Mouse (Mus musculus) fibroblast of lung, adult 2 months (primary cell): ENCODE data around the gene Scd2.
A peak's percentile ranks its signal among the peaks of the same experiment; 100 is the strongest.
"Not testable (repeated sequence)": the region's sequence is repeated elsewhere in the genome, so short reads cannot be mapped to it uniquely, and the experiment has no call there.

Experiments
- DNase-seq: peaks from one replicate; pipeline ENCODE4 v3.0.0-alpha.2; 2011; ENCODE audit warnings: low read depth

Scd2 gene

GRCm38 (mm10) chr19:44273711-44274110 is 19.8 kb upstream of the Scd2 start:
- no peak for DNase-seq

GRCm38 (mm10) chr19:44274452-44274851 is 19.0 kb upstream of the Scd2 start:
- DNase-seq = no peak

GRCm38 (mm10) chr19:44275418-44275817 is 18.1 kb upstream of the Scd2 start:
- DNase-seq = no peak

- DNase-seq = no peak
Measured at GRCm38 (mm10) chr19:44276861-44277260, 16.6 kb upstream of the Scd2 start.

- no peak for DNase-seq
Measured at GRCm38 (mm10) chr19:44277931-44278330, 15.5 kb upstream of the Scd2 start.

- DNase-seq = peak; percentile 70
Measured at GRCm38 (mm10) chr19:44280755-44281154, 12.7 kb upstream of the Scd2 start.

GRCm38 (mm10) chr19:44281825-44282447 is 11.5 kb upstream of the Scd2 start:
- DNase-seq = not testable (repeated sequence)

- DNase-seq = no peak
Measured at GRCm38 (mm10) chr19:44282534-44283156, 10.8 kb upstream of the Scd2 start.

GRCm38 (mm10) chr19:44283157-44284024 is 10.1 kb upstream of the Scd2 start:
- DNase-seq = no peak

- DNase-seq = peak; percentile 80
Measured at GRCm38 (mm10) chr19:44284025-44284695, 9.3 kb upstream of the Scd2 start.

GRCm38 (mm10) chr19:44284723-44285122 is 8.8 kb upstream of the Scd2 start:
- DNase-seq = no peak

GRCm38 (mm10) chr19:44285554-44285953 is 7.9 kb upstream of the Scd2 start:
- DNase-seq = no peak

GRCm38 (mm10) chr19:44286109-44286508 is 7.4 kb upstream of the Scd2 start:
- DNase-seq = no peak

- DNase-seq = no peak
Measured at GRCm38 (mm10) chr19:44287415-44288110, 5.9 kb upstream of the Scd2 start.

GRCm38 (mm10) chr19:44292083-44292482 is 1.4 kb upstream of the Scd2 start:
- DNase-seq = no peak

- no peak for DNase-seq
Measured at GRCm38 (mm10) chr19:44292483-44292882, 991 bp upstream of the Scd2 start.

GRCm38 (mm10) chr19:44293769-44294551 is 486 bp downstream of the Scd2 start:
- peak; percentile 93 for DNase-seq

GRCm38 (mm10) chr19:44294588-44295041 is 1.1 kb downstream of the Scd2 start:
- DNase-seq = no peak

GRCm38 (mm10) chr19:44295251-44295650 is 1.8 kb downstream of the Scd2 start:
- DNase-seq = no peak

GRCm38 (mm10) chr19:44295741-44296140 is 2.3 kb downstream of the Scd2 start:
- DNase-seq = no peak

GRCm38 (mm10) chr19:44296186-44296585 is 2.7 kb downstream of the Scd2 start:
- DNase-seq = no peak
